Mouse (Mus musculus): ENCODE data around the gene Vtn.

Gene Vtn

DNA sequence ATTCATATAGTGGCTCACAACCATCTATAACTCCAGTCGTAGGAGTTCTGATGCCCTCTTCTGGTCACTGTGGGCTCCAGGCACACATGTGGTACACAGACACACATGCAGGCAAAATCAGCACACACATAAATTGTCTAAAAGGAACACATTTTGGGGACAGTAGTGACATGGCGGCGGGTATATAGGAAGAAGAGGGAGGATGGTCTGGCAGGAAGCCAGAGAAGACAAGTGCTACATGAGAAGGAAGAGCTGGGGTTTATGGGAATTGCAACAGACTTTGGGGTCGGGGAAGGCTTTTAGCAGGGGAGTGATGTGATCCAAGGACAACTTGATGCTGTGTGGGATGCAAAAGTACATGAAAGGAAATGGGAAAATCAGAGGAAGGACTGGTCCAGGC is 35.6 kb downstream of the Vtn start:
- DNase-seq (ENCODE audit: low spot score in 2 of 2), result no peak

DNA sequence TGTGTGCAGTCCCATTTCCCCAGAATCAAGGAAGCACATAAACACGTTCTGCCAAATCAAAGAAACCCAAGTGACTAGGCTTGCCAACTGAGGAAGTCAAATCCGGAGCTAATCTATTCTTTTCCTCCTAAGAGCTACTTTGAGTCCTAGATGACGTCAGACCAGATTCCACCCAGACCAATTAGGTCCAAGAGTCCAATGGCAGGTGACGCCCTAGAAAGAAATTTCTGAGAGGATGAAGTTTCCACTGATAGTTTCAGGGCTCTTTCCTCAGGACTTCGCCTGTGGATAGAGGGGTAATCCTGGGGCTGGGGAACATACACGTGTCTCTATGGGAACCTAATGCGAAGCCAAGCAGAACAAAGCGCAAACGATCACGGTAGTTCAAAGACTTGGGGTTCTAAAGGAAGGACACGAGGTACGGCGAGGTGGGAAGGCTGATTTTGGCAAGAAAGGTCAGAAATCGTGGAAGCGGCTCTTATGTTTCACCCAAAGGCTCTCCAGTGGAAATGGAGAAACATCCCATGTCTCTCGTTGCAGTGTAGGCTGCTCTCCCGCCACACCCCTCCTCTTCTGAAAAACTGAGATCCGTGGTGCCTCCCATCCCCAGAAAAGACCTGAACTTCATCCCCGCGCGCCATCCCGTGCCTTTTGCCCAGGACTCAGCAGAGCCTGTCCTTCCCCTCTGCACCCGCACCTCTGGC is 36.6 kb downstream of the Vtn start:
- no peak for DNase-seq (ENCODE audit: low spot score in 2 of 2)

DNA sequence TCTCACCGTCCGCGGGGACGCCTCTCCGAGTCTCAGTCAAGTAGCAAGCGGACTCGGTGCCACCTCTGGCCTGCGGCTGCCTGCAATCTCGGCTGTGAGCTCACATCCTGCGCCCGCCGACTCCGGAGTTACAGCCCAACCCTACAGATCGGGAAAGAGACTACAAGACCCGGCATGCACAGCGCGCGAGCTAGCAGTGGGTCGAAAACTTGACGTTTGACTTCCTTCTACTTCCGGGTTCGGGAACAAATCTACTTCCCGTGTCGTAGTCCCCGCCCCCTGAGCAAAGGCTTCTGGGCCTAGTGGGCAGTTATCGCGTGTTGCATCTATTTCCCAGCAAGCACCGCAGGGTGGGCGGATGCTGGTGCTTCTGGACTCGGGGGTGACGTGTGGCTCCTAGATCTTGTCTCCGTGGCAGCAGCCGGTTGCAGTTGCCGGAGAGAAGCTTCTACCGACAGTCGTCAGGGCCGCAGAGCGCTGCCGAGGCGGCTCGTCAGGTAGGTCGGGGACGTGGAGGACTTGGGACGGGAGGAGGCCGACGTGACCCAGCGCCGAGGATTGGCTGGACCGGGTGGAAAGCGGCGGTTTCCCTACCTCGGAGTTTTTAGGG is 37.3 kb downstream of the Vtn start, which contains the start of the genes Tnfaip1 and Ift20:
TSS of gene Tnfaip1 (minus strand) at position 253 of the 610 bp plus-strand sequence.
TSS of gene Ift20 (plus strand) at position 282 of the 610 bp plus-strand sequence.
- DNase-seq (ENCODE audit: low spot score in 2 of 2), result peak; percentile 95 to 96

GRCm38 (mm10) chr11:78536690-78537084 is 37.8 kb downstream of the Vtn start:
- no peak for DNase-seq (ENCODE audit: low spot score in 2 of 2)

- no peak for DNase-seq (ENCODE audit: low spot score in 2 of 2)
These were observed 41.5 kb downstream of the Vtn start for GRCm38 (mm10) chr11:78540358-78540757.

GRCm38 (mm10) chr11:78544449-78545111 is 45.7 kb downstream of the Vtn start:
- DNase-seq (ENCODE audit: low spot score in 2 of 2), result no peak

DNA sequence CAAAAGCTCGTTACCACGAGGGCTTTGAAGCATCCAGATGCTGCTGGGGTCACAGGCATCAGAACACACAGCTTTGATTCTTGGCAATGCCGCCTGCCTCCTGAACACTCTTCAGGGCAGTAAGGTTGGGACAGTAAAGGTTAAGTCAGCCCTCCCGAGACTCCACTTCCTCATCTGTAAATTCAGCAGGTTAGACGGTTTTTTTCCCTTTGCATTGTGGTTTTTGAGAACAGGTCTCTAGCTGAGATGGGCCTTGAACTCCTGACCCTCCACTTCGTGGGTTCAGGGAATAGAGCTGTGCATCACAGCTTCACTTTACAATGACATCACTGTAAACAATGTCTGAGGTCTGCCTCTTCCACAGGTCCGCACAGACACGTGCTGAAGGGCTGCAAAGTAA is 46.3 kb downstream of the Vtn start:
- no peak for DNase-seq (ENCODE audit: low spot score in 2 of 2)

GRCm38 (mm10) chr11:78547718-78548460 is 49.0 kb downstream of the Vtn start:
- no peak for DNase-seq (ENCODE audit: low spot score in 2 of 2)

GRCm38 (mm10) chr11:78549491-78549987 is 50.6 kb downstream of the Vtn start:
- DNase-seq (ENCODE audit: low spot score in 2 of 2), result no peak

GRCm38 (mm10) chr11:78550168-78551058 is 51.5 kb downstream of the Vtn start, which contains the start of gene Tmem97:
Gene Tmem97, minus strand, starts transcription at chr11:78550777.
- DNase-seq (ENCODE audit: low spot score in 2 of 2), result peak; percentile 92 to 95

DNA sequence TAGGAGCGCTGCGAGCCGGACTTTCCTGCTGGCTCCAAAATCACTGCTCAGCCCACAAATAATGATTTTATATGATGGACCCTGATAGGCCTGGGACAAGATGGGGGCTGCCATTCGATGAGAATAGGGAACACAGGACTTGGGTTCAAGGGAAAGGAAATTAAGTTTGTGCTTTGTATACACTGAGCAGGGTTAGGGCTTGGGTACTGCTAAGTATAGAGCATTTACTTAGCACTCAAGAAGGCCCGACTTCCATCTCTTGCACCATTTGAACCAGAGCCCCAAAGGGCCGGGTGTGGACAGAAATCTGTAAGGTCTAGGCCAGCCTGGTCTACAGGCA is 52.1 kb downstream of the Vtn start:
- DNase-seq (ENCODE audit: low spot score in 2 of 2), result no peak

Measured in spleen, postnatal 4 days (tissue).